Mouse (Mus musculus): ENCODE results near the gene Gm10778.
"Not testable (repeated sequence)": the region's sequence is repeated elsewhere in the genome, so short reads cannot be mapped to it uniquely, and the experiment has no call there.

Gene Gm10778

DNA sequence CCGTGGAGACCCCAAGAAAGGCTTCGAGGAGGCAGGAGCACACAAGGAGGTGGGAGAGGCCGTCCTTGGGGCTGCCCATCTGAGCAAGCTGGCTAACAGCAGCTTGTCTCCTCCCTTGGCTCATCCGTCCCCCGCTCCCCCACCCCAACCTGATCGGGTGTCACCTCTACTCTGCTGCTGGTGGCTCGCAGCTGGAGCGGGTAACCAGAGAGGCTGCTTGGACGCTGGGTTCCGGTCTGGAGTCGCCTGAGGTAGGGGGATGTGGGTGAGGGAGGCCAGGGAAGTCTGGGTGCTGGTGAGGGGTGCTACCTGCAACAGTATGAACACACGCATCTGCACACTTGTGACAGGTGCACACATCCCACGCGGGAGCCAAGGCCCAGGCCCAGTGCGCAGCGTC, 20.5 kb upstream of the Gm10778 start, which contains the start of gene Ankrd24:
Gene Ankrd24, plus strand, starts transcription at position 151 of the 400 bp plus-strand sequence.
- DNase-seq (ENCODE audit: low read depth, low spot score), result no peak

DNA sequence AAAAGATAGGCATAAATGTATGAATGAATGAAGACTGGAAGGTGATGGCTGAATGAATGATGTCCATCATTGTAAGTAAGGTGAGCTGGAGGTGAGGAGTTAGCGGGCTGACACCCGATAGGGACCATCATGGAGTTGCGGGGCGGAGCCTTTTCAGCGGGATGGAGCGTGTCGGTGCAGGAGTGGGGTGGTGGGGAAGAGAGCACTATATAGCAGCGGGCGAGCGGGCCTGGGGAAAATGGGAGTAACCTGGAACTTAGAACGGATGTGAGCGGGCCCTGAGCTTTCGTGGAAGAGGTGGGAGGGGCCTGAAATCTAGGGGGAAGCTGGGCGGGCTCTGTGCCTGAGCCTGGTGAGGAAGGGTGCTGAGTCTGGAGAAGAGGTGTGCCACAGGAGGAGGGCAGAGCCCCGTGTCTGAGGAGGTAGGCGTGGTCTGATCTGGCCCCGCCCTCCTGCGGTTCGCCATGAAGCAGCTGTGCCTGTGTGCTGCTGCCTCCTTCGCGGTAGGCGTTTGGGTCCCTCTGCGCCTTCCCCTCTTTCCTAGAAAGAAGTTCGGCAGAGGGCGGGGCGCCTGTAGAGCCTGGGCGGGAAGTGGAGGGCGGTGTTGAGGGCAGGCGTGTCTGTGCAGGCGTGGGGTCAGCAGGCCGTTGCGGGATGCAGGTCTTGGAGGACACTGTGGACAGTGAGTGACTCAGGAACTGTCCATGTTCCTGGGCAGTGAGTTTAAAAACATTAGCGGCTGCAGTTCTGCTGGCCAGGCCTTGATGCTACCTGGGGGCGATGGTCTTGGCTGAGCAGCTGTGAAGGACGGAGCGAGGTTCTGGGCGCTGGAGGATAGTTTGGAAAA, 15.4 kb upstream of the Gm10778 start:
- peak; percentile 84 for DNase-seq (ENCODE audit: low read depth, low spot score)

DNA sequence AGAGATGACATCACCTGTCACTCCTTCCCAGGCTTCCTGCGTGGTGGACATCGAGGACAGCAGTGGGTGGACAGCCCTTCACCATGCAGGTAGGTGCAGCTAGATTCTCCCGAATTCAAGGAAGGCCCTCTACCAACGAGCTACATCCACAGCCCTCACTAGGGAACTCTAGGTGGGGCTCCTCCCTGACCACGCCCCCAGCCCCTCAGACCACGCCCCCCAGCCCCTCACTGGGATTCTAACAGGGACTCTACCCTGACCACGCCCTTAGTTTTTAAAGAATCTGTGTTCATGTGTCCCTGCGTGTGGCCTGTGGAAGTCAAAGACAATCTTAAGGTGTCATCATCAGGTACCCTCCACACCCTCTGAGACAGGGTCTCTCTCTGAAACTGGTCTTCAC, 12.5 kb upstream of the Gm10778 start:
- DNase-seq (ENCODE audit: low read depth, low spot score), result no peak

DNA sequence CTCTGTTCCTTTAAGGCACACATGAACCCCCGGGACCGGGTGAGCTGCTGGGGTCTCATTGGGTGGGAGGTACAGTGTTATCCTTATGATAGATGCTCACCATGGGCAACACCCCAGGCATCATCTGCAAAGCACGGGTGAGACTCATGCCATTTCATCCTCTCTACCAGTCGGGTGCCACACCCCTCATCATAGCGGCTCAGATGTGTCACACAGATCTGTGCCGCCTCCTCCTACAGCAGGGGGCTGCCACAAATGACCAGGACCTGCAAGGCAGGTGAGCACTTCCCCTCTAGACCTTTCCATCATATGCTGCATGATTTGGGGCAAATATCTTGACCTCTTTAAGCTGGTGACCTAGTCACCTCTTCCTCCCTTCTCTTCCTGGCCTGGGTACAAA, 10.8 kb upstream of the Gm10778 start:
- no peak for DNase-seq (ENCODE audit: low read depth, low spot score)

DNA sequence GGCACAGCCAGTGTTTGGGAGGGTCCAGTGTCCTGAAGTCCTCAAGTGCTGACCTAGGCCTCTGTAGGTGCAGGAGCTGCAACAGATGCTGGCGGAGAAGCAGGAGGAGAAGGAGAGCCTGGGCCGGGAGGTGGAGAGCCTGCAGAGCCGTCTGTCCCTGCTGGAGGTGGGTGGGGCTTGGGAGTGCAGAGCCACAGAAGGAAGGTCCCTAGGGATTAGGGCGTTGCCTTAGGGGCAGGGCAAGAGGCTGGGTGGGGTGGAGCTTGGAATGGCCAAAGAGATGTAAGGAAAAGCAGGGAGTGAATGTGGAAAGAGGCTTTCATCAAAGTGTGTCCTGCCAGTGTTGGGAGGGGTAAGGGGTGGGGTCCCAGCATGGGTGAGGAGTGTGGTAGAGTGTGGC, 8.0 kb upstream of the Gm10778 start:
- not testable (repeated sequence) for DNase-seq (ENCODE audit: low read depth, low spot score)

DNA sequence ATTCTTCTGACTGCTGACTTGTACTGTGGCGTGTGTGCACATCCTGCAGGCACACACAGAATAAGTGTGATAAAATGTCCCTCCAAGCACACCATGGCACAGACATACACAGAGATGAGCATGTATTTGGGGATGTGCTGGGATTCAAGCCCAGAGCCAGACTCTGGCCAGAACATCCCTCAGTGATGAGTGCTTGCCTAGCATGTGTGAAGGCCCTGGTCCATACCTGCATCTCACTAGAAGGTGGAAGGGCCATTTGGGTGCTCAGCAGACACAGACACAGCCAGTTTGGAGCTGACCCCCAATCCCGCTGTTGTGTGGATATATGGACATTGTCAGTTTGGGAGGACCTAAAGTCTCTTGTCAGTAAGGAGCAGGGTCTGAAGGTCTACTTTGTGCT, 7.3 kb upstream of the Gm10778 start:
- no peak for DNase-seq (ENCODE audit: low read depth, low spot score)

DNA sequence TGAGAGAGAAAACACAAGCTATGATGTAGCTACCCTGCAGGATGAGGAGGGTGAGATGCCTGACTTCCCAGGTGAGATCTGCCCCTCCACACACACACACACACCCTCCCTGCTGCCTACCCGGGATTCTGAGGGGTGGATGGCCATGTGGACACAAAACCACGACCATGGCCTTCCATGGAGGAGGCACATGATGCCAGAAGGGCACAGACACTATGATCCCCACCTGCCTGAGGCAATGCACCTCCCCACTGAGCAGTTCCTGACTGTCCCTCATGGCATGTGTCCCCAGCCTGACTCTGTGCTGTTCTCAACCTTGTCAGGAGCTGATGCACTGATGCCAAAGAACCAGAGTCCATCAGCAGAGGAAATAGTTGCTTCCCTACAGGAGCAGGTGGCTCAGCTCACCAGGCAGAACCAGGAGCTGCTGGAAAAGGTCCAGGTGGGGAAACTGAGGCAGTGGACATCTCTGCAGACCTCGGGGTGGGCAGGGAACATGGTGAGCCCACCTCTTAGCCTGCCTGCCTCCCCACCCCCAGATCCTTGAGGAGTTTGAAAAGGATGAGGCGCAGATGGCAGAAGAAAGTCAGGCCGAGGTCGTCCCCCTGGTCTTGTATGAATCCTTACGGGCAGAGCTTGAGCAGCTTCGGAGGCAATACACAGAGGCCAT, 6.7 kb upstream of the Gm10778 start:
- DNase-seq (ENCODE audit: low read depth, low spot score), result no peak

DNA sequence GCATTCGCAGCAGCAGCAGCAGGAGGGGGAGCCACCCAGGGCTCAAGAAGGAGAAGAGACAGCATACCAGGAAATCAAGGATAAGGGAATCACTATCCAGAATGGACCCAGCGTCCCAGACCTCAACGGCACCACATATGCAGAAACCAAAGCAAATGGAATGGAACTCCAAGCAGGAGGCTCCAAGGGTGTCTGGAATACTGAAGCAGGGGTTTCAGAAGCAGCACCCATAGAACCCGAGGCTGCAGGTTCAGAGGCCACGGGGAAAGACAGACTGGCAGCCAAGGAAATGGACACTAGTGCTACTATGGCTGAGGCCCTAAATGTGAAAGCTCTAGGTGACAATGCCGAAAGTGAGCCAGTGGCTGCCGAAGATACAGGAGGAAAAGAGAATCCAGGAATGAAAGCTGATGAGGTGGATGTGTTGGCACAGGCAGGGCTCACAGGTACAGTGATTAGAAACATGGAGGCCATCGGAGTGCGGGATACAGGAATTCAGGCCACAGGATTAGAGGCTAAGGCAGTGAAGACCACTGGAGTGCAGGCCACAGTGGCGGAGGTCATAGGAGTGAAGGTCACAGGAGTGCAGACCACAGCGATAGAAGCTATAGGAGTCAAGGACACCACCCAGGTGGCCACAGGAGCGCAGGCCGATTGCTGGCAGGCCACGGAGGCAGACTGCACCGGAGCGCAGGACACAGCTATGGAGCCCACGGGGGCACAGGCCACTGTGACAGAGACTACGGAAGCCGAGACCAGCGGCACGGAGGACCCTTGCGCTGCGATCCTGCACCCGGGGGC, 6.0 kb upstream of the Gm10778 start:
- no peak for DNase-seq (ENCODE audit: low read depth, low spot score)

DNA sequence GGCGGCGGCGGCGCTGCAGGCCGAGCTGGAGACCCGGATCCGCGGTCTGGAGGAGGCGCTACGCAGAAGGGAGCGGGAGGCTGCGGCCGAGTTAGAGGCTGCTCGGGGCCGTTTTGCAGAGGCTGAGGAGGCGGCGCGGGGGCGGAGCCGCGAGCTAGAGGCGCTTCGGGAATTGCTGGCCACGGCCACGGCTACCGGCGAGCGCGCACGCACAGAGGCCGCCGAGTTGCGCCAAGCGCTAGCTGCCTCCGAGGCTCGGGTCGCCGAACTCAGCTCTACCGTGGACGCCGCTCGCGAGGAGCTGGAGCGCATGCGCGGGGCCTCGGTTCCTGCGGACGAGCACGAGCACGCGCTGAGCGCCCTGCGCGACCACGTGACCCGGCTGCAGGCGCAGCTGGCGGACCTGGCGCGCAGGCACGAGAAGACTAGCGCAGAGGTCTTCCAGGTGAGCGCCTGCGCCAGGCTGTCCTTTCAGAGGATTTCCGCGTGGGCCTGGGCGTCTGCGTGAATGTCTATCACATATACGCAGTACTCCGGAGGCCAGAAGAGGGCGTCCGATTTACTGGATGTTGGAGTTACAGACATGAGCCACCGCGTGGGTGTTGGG, 5.3 kb upstream of the Gm10778 start:
- peak; percentile 95 for DNase-seq (ENCODE audit: low read depth, low spot score)

DNA sequence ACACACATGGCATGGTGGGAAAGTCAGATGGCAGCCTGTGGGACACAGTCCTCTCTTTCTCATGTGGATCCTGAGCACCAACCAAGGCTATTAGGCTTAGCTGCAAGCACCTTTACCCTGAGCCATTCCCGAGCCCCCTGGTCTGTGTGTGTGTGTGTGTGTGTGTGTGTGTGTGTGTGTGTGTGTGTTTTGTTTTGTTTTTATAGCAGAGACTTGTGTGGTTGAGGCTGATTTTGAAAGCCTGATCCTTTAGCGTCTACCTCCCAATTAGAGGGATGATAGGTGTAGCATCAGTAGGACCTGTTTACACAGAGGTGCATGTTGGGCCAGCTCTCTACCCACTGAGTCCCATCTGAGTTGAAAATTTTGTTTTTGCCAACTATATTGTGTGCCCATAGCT, 4.7 kb upstream of the Gm10778 start:
- no peak for DNase-seq (ENCODE audit: low read depth, low spot score)

DNA sequence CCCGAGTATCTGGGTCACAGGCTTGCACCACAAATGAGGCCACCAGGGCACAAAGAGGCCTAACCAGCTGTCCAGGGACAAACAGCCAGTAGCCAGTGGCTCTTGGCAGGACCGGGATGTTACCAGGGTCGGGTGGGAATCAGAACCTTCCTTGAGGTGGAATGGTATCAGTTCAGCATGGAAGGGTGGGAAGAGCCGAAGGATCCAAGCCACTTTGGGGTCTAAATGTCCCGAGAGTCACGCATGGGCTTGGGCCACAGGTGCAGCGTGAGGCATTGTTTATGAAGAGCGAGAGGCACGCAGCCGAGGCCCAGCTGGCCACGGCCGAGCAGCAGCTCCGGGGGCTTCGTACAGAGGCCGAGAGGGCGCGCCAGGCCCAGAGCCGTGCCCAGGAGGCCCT, 4.1 kb upstream of the Gm10778 start:
- DNase-seq (ENCODE audit: low read depth, low spot score), result no peak

DNA sequence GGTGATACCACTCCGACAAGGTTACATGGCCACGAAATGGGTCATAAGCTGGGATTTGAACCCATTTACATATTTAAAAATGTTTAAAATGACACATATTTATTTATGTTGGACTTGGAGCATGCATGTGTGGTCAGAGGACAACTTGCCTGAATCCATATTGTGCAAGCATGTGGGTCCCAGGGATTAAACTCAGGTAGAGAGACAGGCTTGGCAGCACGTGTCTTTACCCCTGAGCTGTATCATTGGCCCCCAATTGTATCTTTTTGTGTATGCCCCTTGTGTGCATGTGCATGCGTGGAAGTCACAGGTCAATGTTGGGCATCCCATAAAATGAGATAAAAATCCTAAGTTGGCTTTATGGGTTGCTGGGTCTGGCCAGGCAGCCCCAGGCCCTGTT, 3.5 kb upstream of the Gm10778 start:
- no peak for DNase-seq (ENCODE audit: low read depth, low spot score)

DNA sequence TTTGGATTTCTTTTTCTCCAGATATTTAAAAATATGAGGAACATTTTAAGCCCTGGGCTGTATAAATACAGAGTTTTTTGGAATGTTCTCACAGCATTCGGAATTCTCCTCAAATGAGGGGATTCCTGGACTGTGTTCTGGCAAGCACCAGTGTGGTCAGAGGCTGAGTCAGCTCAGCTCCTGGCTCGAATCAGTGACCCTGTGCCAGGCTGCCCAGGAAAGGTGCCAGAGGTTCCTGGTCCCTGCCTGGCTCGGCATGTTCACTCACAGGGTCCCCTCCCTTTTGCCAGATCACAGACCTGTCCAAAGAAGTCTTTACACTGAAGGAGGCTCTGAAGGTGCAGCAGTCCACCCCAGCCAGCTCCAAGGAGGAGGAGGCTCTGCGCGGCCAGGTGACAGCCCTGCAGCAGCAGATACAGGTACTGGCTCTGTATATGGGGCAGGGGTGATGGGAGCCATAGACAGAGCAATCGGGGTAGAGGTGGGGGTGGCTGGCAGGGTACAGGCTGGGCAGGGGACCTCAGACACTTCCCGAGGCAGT, 2.8 kb upstream of the Gm10778 start:
- DNase-seq (ENCODE audit: low read depth, low spot score), result no peak

DNA sequence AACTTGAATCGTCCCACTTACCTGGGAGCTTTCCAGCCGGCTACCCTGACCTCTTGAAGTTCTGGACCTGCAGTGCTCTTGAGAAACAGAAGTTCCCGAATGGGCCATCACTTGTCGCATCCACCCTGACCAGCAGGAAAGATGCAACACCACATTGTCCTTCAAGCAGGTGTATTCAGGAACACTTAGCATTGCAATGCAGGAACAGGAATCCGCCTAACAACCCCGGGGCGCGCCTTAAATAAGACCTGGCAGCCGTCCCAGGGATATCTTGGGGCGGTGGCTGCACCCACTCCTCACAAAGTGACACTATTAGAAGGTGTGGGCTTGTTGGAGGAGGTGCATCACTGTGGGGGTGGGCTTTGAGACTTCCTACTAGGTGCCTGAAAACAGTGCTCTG, 6.3 kb downstream of the Gm10778 start:
- DNase-seq (ENCODE audit: low read depth, low spot score), result no peak

DNA sequence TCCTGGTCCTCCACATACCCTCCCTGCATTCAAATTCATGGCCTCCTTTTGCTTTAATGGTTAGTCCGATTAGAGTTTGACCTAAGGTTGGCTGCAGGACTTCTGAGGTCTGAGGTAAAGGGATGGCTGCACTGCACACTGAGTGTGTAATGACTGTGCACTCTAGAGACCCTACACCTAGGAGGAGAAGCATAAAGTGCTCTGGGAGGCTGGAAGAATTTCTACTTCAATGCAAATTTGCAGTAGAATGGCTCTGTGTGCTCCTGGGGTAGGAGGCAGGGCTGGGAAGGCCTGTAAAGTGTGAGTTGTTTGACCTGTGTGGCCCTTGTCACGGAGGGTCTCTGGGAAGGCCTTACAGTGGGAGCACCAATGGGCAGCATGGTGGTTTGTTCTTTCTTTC, 7.3 kb downstream of the Gm10778 start:
- DNase-seq (ENCODE audit: low read depth, low spot score), result no peak

DNA sequence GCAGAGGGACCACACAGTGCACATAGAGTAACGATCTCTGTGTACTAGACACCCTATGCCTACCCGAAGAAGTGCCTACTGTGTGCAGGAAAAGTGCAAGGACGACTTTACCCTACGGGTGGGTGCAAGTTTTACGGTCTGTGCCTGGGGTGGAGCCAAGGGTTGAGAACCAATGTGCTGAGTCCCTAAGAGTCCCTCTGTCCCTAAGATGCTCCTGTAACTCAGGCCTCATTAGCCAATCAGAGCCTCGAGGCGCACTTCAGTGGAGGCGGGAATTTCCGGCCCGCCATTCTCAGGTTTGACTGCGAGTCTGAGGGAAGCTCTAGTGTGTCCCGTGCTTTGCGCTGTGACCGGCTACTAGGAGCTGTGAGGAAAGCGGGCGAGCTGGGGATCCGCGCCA, 38.3 kb downstream of the Gm10778 start:
- not testable (repeated sequence) for DNase-seq (ENCODE audit: low read depth, low spot score)

DNA sequence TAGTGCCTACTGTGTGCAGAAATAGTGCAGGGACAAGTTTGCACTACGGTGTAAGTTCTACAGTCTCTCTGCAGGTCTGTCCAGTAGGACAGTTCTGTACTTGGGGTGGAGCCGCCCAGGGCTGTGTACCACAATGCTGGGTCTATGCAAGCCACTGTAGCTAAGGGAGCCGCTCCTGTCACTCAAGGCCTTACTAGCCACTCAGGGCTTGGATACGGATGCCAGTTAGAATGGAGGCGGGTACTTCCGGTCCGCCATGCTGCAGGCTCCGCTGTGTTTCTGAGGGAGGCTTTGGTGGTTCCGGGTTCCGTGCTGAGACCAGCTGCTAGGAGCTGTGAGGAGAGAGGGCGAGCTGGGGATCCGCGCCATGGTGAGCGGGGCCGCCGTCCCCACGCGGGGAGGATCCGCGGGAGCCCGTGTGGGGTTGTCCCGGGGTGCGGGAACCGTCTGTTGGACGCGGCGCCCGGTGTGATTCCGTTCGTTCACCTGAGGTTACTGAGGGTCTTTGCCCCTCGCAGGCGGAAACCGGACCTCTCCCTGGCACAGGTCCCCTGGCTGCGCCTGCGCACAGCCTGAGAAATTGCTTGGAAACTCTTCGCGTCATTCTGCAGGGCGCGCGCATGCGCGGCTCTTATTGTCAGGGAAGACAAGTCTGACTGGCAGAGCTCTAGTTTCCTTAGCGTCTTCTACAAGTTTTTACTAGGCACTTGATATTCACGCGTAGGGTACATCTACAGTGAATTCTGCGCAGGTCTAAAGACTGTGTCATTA, 55.9 kb downstream of the Gm10778 start, which contains the start of gene Zfp433:
Gene Zfp433, plus strand, starts transcription at position 295 of the 771 bp plus-strand sequence.
- not testable (repeated sequence) for DNase-seq (ENCODE audit: low read depth, low spot score)

Measured in embryo, embryonic 11.5 days (tissue).